Mouse (Mus musculus): ENCODE measurements around the gene Tyrobp.
A peak's percentile ranks its signal among the peaks of the same experiment; 100 is the strongest.

Tyrobp gene

DNA sequence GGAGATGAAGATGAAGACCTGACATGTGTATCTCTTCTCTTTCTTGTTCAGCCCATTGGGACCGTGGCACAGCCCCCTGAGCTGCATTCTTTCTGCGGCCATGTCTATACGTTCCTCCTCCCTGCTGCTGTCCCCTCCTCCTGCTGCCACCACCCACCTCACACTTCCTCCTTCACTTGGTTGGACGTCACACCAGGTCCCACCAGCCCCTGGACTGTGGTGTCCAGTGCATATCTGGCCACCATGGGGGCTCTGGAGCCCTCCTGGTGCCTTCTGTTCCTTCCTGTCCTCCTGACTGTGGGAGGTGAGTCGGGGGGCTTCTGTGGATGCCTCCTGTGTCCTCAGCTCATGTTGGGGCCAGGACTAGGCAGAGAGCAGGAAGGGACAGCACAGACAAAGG, at the start of gene Tyrobp:
Gene Tyrobp, plus strand, starts transcription at position 165 of the 400 bp plus-strand sequence.
- no peak for DNase-seq (ENCODE audit: low read depth, low spot score)

- no peak for DNase-seq (ENCODE audit: low read depth, low spot score)
Measured at GRCm38 (mm10) chr7:30367466-30367865, 46.1 kb upstream of the Tyrobp start.

- peak; percentile 100 for DNase-seq (ENCODE audit: low read depth, low spot score)
Measured at GRCm38 (mm10) chr7:30373501-30373962, 40.0 kb upstream of the Tyrobp start.

- DNase-seq (ENCODE audit: low read depth, low spot score) = no peak
Measured at GRCm38 (mm10) chr7:30380061-30380460, 33.5 kb upstream of the Tyrobp start.

DNA sequence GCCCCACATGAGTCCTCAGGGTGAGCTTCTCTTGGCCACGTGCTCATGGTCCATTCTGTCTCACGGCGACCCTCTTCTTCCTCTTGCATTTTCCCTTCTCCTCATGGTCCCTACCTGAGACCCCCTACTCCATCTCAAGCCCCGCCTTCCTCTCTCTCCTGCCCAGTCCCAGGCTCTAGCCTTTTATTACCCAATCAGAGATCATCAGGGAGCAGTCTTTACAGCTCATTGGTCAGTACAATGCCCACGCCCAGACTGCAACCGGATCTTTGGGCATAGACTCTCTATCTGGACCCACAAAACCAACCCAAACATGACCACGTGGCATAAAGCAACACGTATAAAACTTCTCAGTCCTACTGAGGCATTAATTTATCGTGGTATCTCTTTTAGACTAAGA, 29.5 kb upstream of the Tyrobp start:
- DNase-seq (ENCODE audit: low read depth, low spot score) = peak; percentile 28

- DNase-seq (ENCODE audit: low read depth, low spot score) = no peak
Measured at GRCm38 (mm10) chr7:30392746-30393520, 20.6 kb upstream of the Tyrobp start.

DNA sequence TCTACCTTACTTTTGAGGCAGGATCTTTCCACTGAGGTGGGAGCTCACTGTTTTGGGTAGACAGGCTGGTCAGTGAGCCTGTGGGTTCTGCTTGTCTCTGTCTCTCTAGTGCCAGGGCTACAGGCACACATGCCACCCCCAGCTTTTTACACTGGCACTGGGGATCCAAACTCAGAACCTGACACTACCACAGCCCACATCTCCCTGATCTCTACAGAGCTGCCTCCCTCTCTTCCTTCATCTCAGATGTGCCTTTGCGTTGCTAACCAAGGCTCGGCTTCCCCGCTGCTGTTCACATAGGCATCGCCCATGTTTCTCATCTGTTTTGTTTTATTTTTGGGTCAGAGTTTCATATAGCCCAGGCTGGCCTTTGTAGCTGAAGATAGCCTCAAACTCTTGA, 19.9 kb upstream of the Tyrobp start:
- no peak for DNase-seq (ENCODE audit: low read depth, low spot score)

DNA sequence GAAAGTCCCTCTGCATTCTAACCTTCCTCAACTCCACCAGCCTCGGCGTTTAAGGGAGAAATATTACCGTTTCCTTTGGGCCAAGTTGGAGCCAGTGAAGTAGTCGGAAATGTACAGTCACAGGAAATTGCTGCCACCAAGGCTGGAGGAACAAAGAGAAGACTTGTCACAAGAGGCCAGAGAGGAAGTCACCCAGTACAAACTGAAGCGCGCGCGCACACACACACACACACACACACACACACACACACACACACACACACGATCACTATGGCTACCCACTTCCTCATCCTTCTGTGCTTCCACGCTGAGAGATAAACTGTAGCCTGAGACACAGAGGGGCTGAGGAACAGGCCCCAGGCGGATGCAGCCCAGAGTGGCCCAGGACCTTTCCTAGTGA, 19.2 kb upstream of the Tyrobp start:
- DNase-seq (ENCODE audit: low read depth, low spot score) = no peak

DNA sequence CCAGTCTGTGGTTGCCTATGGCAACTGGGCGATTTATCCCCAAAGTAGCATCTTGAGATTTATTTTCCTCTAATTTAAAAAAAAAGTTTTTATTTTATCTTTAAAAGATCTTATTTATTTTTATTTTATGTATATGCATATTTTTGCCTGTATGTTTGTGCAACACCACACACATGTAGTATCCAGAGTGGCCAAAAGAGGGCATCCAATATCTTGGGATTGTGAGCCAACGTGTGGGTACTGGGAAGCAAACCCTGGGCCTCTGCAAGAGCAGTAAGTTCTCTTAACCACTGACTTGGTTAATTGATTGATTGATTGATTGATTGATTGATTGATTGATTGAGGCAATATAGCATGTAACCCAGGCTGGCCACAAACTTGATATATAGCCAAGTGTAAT, 18.7 kb upstream of the Tyrobp start:
- DNase-seq (ENCODE audit: low read depth, low spot score) = peak; percentile 50

- no peak for DNase-seq (ENCODE audit: low read depth, low spot score)
Measured at GRCm38 (mm10) chr7:30399671-30400070, 13.9 kb upstream of the Tyrobp start.

- DNase-seq (ENCODE audit: low read depth, low spot score) = no peak
Measured at GRCm38 (mm10) chr7:30402343-30402742, 11.2 kb upstream of the Tyrobp start.

GRCm38 (mm10) chr7:30408639-30409038, 4.9 kb upstream of the Tyrobp start:
- DNase-seq (ENCODE audit: low read depth, low spot score) = no peak

DNA sequence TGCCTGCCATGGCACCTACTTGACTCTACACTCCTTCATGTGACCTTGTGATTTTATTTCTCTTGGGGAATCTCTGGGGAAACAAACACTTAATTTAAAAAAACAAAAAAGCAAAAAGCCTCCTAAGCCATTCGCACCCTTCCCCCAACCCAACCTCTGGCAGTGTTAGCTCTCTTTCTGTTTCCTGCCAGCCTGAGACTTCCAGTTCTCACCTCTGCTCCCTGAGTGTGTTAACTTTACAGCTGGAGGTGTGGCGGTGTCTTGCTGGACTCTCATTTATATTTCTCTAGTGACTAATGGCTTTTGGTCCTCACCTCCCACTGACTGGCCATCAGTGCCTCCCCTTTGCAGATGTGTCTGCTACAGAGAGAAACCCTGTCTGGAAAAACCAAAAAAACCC, 3.8 kb upstream of the Tyrobp start:
- DNase-seq (ENCODE audit: low read depth, low spot score) = no peak

DNA sequence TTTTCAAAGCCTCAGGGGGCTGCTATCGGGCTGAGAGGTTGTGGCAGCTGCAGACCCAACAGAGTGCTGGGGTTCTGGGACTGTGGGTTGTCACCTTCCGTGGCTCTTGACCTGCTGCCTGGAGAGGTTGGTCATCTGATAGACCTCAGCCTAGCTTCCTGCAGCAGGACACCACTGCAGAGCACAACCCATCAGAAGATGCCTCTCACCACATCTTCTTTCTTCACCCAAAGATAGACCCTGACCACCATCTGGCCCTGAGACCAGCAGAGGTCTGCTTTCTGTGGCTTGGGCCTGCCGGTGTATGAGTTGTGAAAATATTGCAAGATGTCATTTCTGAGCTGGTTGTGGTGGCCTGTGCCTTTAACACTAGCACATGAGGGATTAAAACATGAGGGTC, 2.5 kb upstream of the Tyrobp start:
- no peak for DNase-seq (ENCODE audit: low read depth, low spot score)

DNA sequence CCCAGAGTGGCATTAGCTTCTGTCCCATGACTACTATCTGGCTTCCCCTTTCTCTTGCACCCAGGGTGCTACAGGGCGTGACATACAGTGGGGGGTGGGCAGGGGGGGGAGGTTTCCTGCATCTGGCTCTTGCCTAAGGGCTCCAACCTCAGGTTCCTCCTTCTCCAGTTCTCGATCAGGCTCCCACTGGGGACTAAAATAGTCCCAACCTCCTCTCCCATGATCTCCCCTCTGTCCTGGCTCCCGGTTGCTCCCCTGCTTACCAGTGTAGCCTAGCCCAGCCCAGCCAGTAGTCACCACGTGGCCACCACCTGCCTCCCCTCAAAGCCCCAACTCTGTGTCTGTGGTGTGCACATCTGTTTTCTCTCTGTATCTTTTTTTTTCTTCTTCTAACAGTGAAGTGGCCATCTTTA, 819 bp upstream of the Tyrobp start:
- no peak for DNase-seq (ENCODE audit: low read depth, low spot score)

DNA sequence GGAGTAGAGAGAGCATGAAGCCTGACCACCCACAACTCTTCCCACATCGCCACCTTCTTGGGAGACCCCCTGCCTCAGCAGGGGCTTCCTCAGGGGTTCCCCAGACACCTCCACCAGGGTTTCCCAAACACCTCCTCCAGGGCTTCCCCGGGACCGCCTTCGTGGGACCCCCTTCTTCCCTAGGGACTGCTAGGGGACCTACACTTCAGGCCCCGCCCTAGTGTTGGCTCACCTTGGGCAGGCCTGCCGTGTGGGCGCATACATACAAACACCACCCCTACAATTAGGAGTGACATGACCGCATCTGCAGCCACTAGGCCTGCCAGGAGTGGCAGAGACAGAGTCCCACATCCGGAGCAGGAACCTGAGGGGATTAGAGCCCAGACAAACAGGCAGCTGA, 4.3 kb downstream of the Tyrobp start:
- no peak for DNase-seq (ENCODE audit: low read depth, low spot score)

DNA sequence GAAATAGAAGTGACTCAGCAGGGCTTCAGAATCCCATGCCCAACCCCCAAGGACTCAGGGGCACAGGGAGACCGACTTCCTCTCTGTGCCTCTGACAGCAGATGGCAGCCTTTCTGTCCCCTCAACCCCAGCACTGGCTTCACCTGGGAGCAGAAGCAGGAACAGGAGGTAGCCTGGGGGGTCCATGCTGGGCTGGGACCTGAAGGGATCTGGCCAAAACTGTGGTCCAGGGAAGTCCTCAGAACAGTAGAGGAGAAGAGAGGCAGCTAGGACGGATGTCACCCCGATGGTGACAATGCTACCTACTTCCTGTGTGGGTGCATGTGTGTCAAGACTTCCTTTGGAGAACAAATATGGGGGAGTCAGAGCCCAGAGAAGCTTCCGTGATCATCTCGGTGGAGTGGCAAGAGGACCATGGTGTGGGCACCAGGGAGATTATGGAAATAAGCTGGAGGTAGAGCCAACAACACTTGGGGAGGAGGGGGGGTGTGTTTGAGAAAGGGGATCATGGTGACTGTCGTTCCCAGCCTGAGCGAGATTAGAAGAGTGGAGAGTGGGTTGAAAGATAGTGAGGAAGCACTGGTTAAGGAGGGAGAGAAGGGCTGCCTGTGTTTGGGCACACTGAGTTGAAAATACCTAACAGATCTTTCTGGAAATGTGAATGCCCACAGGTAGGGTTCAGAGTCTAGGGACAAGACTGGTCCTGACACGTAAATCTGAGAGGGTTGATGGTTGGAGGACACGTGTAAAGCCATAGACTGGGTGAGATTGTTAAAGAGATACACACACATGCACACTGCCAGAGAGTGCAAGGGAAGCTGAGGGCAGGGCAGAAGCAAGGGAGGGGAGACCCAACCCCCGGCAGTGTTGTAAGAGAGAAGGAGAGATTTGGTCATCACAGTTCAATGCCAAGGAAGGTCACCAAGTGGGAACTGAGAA, 6.3 kb downstream of the Tyrobp start, which contains the start of gene Hcst:
Gene Hcst, minus strand, starts transcription at position 294 of the 939 bp plus-strand sequence.
- DNase-seq (ENCODE audit: low read depth, low spot score) = no peak

DNA sequence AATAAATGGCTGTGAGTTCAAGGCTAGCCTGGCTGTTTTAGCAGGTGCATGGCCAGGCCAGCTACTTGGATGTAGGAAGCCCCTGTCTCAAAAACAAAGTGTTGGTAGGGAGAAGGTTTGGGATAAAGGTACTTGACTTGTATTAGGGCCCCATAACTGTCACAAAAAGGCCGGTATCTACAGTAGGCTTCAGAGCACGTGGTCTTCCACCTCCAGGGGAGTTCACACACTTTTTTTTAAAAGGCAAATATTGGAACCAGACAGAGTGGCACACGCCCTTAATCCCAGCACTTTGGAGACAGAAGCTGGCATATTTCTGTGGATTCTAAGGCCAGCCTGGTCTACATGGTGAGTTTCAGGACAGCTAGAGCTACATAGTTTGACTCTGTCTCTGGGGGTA, 7.1 kb downstream of the Tyrobp start:
- no peak for DNase-seq (ENCODE audit: low read depth, low spot score)

- peak; percentile 90 for DNase-seq (ENCODE audit: low read depth, low spot score)
Measured at GRCm38 (mm10) chr7:30421175-30421889, 7.8 kb downstream of the Tyrobp start, which contains the start of gene Nfkbid. TSS of gene Nfkbid (plus strand) at chr7:30421732.

- DNase-seq (ENCODE audit: low read depth, low spot score) = peak; percentile 91
Measured at GRCm38 (mm10) chr7:30421890-30422435, 8.4 kb downstream of the Tyrobp start.

DNA sequence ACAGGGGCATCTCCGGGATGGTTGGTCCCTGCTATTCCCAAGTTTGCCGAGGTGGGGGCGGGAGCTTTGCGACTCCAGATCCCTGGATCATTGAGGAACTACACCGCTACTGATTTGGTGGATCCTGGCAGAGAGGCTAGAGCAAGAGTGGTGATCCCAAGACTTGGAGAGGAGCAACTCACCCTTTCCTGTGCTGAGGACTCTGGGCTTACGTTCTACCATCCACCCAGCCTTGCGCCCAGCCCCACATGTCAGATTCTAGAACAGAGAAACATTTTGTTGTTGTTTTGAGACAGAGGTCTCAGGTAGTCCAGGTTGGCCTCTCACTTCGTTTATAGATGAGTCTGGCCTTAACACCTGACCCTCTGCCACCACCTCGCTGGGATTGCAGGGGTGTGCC, 9.0 kb downstream of the Tyrobp start:
- DNase-seq (ENCODE audit: low read depth, low spot score) = no peak

Data from ES-CJ7 (cell line).